Mouse (Mus musculus): ENCODE data around the gene 6030408B16Rik. TPM values are rescaled to one million over a fixed set of nuclear protein-coding genes. Genes with fewer than 3 reads are reported as not detected.
A peak's percentile ranks its signal among the peaks of the same experiment; 100 is the strongest.

Gene 6030408B16Rik
- polyA plus RNA-seq, 1 experiment from 2014 or later = 0.17 TPM

- no peaks in the 10 kb centered on the region for H3K9me3 ChIP-seq (replicated peaks)
- no peak overlapping the region for H3K9ac ChIP-seq
- ATAC-seq = no peak
- peaks cover 35% of the 10 kb centered on the region for H3K27me3 ChIP-seq (replicated peaks)
- peaks cover 4% of the 10 kb centered on the region; the same call in 1 of the 2 replicates for H3K36me3 ChIP-seq
- no peak overlapping the region for H3K27ac ChIP-seq
- H3K4me1 ChIP-seq = peaks cover 11% of the 10 kb centered on the region
- H3K4me2 ChIP-seq = no peak overlapping the region
- no peak overlapping the region for H3K4me3 ChIP-seq
- 58% methylated on average over 3 of the region's 3 CpGs for whole genome bisulfite sequencing (ENCODE audit: insufficient replicate concordance)
These were observed 21.9 kb upstream of the 6030408B16Rik start for GRCm38 (mm10) chr15:101271107-101271506.

GRCm38 (mm10) chr15:101271513-101271912 is 21.5 kb upstream of the 6030408B16Rik start:
- Histone ChIP-seq H3K4me3 (no peak overlapping the region), H3K4me2 (no peak overlapping the region), H3K27me3 (replicated peaks) (peaks cover 31% of the 10 kb centered on the region), H3K27ac (no peak overlapping the region), H3K9me3 (replicated peaks) (no peaks in the 10 kb centered on the region), H3K9ac (no peak overlapping the region), H3K36me3 (peaks cover 4% of the 10 kb centered on the region; the same call in 1 of the 2 replicates), H3K4me1 (peaks cover 7% of the 10 kb centered on the region)
- WGBS (ENCODE audit: insufficient replicate concordance) = 81% methylated on average over 15 of the region's 15 CpGs
- ATAC-seq = no peak

DNA sequence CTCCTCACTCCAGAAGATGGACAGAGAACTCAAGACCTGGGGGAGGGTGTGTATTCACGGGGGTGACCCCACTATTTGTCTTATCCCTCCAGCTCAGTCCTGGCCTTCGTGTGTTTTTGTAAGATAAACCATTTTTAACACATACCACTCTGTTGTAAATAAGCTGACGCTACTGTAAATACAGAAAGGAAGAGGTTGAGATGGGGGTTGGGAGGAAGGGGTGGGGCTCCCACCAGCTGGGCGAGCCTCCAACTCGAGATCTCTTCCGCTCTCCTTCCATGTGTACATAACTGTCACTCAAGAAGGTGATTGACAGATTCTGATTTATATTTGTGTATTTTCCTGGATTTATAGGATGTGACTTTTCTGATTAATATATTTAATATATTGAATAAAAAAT is 18.6 kb upstream of the 6030408B16Rik start:
- no peak overlapping the region for H3K4me2 ChIP-seq
- H3K36me3 ChIP-seq = peaks cover 4% of the 10 kb centered on the region; the same call in 1 of the 2 replicates
- 34% methylated on average over 6 of the region's 6 CpGs for WGBS (ENCODE audit: insufficient replicate concordance)

GRCm38 (mm10) chr15:101277351-101277899 is 15.6 kb upstream of the 6030408B16Rik start:
- Histone ChIP-seq H3K27me3 (replicated peaks) (no peaks in the 10 kb centered on the region), H3K4me3 (no peak overlapping the region), H3K9me3 (replicated peaks) (no peaks in the 10 kb centered on the region), H3K9ac (no peak overlapping the region), H3K4me1 (no peaks in the 10 kb centered on the region), H3K4me2 (no peak overlapping the region), H3K36me3 (no peaks in the 10 kb centered on the region), H3K27ac (no peak overlapping the region)
- ATAC-seq = no peak
- WGBS (ENCODE audit: insufficient replicate concordance) = 71% methylated on average over 11 of the region's 11 CpGs

More for the DNA sequence above, 18.6 kb upstream of the 6030408B16Rik start:
- H3K27me3 ChIP-seq (replicated peaks) = peaks cover 3% of the 10 kb centered on the region
- no peak overlapping the region for H3K27ac ChIP-seq
- H3K4me1 ChIP-seq = no peaks in the 10 kb centered on the region
- H3K4me3 ChIP-seq = no peak overlapping the region
- no peak overlapping the region for H3K9ac ChIP-seq
- ATAC-seq = no peak
- no peaks in the 10 kb centered on the region for H3K9me3 ChIP-seq (replicated peaks)

GRCm38 (mm10) chr15:101278589-101278988 is 14.4 kb upstream of the 6030408B16Rik start:
- WGBS (ENCODE audit: insufficient replicate concordance) = 47% methylated on average over 5 of the region's 5 CpGs
- H3K4me3 ChIP-seq = no peak overlapping the region

DNA sequence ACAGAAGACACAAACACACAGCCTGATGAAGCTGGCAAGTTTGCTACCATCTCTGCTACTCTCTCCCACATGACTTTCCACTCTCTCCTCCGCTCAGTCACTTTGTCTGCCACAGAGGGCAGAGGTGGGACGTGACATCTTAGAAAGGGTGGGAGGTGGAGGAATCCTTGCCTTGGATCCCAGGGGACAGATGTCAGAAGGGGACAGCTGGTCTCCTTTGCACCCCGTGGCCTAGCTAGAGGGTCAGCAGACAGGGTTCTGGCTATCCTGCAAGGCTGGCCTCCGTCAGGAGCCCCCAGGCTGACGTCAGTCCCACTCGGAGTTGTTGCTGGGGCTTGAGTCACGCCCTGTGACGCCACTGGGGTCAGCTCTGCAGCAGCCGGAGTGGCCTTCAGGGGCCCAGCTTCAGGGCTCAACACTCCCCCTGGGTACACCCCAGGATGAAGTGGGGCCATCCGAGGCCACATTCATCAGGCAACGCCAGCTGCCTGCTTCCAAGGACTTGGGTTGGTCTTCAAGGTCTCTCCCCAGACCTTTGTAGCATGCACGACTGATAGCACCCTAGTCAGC is 13.5 kb upstream of the 6030408B16Rik start:
- Histone ChIP-seq H3K4me3 (no peak overlapping the region), H3K4me2 (no peak overlapping the region), H3K36me3 (no peaks in the 10 kb centered on the region), H3K27ac (no peak overlapping the region), H3K27me3 (replicated peaks) (no peaks in the 10 kb centered on the region), H3K4me1 (peaks cover 11% of the 10 kb centered on the region; the same call in 1 of the 2 replicates), H3K9ac (no peak overlapping the region), H3K9me3 (replicated peaks) (no peaks in the 10 kb centered on the region)
- no peak for ATAC-seq
- WGBS (ENCODE audit: insufficient replicate concordance) = 57% methylated on average over 12 of the region's 12 CpGs

More at GRCm38 (mm10) chr15:101278589-101278988, 14.4 kb upstream of the 6030408B16Rik start:
- no peak for ATAC-seq
- Histone ChIP-seq H3K9me3 (replicated peaks) (no peaks in the 10 kb centered on the region), H3K36me3 (no peaks in the 10 kb centered on the region), H3K27ac (no peak overlapping the region), H3K9ac (no peak overlapping the region), H3K27me3 (replicated peaks) (no peaks in the 10 kb centered on the region), H3K4me2 (no peak overlapping the region), H3K4me1 (peaks cover 8% of the 10 kb centered on the region; the same call in 1 of the 2 replicates)

GRCm38 (mm10) chr15:101282471-101282870 is 10.5 kb upstream of the 6030408B16Rik start:
- ATAC-seq = no peak
- Histone ChIP-seq H3K4me2 (no peak overlapping the region), H3K4me1 (peaks cover 31% of the 10 kb centered on the region), H3K36me3 (peaks cover 14% of the 10 kb centered on the region), H3K9me3 (replicated peaks) (no peaks in the 10 kb centered on the region), H3K27ac (no peak overlapping the region), H3K9ac (no peak overlapping the region), H3K4me3 (no peak overlapping the region), H3K27me3 (replicated peaks) (no peaks in the 10 kb centered on the region)
- WGBS (ENCODE audit: insufficient replicate concordance) = 51% methylated on average over 5 of the region's 5 CpGs

GRCm38 (mm10) chr15:101283183-101283910 is 9.7 kb upstream of the 6030408B16Rik start:
- peak overlapping the region; percentile 34; the same call in 1 of the 2 replicates for H3K27ac ChIP-seq
- 2% methylated on average over 26 of the region's 26 CpGs for WGBS (ENCODE audit: insufficient replicate concordance)
- peak; percentile 25; the same call in 1 of the 2 replicates for ATAC-seq
- peaks cover 22% of the 10 kb centered on the region for H3K36me3 ChIP-seq
- peak overlapping the region; percentile 89 for H3K9ac ChIP-seq
- no peaks in the 10 kb centered on the region for H3K27me3 ChIP-seq (replicated peaks)
- peaks cover 31% of the 10 kb centered on the region for H3K4me1 ChIP-seq
- H3K4me2 ChIP-seq = peak overlapping the region; percentile 89
- H3K9me3 ChIP-seq (replicated peaks) = no peaks in the 10 kb centered on the region
- H3K4me3 ChIP-seq = peak overlapping the region; percentile 93

DNA sequence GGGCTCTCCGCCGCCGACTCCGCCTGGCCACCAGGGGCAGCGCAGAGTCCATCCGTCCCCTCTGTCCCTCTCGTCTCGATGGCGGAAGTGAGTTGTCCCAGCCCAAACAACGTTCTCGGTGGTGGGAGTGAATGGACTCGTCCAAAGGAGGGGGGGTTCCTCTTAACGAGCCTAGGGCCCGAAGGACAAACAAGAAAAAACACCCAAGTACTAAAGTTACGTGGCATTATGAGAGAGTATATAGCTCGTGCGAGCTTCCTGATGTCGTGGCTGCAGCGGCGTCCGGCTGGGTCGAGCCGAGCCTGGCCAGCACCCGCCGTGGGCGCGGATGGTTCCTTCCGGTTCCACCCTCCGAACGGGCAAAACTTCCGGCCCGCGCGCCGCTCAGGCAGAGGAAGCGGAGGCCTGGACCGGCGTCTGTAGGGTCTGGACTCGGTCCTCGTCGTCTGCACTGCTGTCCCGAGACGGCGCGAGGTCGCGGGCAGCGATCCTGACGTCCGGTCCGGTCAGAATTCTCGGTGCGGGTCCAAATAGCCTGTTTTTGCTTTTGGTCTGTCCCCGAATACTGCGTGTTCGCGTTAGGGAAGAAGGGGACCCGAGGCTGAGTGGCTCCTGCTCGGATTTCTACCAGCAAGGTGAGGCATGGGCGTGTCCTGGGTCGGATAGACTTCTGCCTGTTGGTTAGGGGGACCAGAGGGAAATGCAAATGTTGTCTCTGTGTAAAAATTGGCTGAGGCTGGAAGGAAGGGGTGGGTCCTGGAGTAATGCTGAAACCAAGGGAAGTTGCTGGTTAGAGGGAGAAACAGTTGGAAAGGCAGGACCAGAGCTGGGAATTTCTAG is 8.9 kb upstream of the 6030408B16Rik start, which contains the start of gene Atg101:
TSS of gene Atg101 (plus strand) at position 362 of the 840 bp plus-strand sequence.
- Histone ChIP-seq H3K4me3 (peak within 1 kb of the TSS; percentile 93), H3K9me3 (replicated peaks) (no peaks in the 10 kb centered on the region), H3K27me3 (replicated peaks) (no peaks in the 10 kb centered on the region), H3K27ac (peak within 1 kb of the TSS; percentile 75), H3K4me2 (peak within 1 kb of the TSS; percentile 89), H3K36me3 (peaks cover 30% of the 10 kb centered on the region), H3K9ac (peak within 1 kb of the TSS; percentile 89), H3K4me1 (peaks cover 31% of the 10 kb centered on the region)
- WGBS (ENCODE audit: insufficient replicate concordance) = under 1% methylated on average over 61 of the region's 61 CpGs
- ATAC-seq = peak; percentile 92

DNA sequence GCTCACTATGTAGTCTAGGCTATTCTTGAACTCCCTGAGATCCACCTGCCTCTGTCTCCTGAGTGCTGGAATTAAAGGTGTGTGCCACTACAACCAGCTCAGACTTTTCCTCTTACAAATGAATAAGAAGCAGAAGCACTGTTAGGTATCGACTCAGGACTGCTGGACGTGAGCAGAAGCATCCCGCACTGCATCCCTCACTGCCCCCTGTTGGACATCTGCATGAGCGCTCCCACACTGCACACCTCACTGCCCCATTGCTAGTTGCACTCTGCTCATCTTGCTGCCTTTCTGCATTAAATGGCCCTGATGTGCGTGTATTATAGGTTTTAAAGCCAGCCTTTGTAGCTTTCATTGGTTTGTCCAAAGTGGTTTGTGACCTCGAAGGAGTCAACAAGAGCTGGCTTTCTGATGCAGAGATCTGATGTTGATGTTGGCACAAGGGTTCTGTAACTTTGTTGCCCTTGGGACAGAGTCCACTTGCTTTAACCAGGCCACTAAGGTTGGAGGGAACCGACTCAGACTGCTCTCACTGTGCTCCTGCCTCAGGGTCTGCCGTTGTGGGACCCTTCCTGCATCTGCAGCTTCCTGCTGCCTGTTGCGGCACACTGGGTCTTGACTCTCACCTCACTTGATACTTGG is 6.8 kb upstream of the 6030408B16Rik start:
- peaks cover 51% of the 10 kb centered on the region for H3K36me3 ChIP-seq

GRCm38 (mm10) chr15:101287361-101287760 is 5.7 kb upstream of the 6030408B16Rik start:
- Histone ChIP-seq H3K4me3 (no peak overlapping the region), H3K9ac (no peak overlapping the region), H3K36me3 (peaks cover 62% of the 10 kb centered on the region), H3K4me1 (peaks cover 31% of the 10 kb centered on the region), H3K4me2 (no peak overlapping the region), H3K27me3 (replicated peaks) (no peaks in the 10 kb centered on the region), H3K27ac (no peak overlapping the region), H3K9me3 (replicated peaks) (no peaks in the 10 kb centered on the region)
- no peak for ATAC-seq
- 88% methylated on average over 6 of the region's 6 CpGs for WGBS (ENCODE audit: insufficient replicate concordance)

More for the DNA sequence above, 6.8 kb upstream of the 6030408B16Rik start:
- Histone ChIP-seq H3K4me3 (no peak overlapping the region), H3K4me2 (no peak overlapping the region), H3K27me3 (replicated peaks) (no peaks in the 10 kb centered on the region), H3K27ac (no peak overlapping the region), H3K4me1 (peaks cover 31% of the 10 kb centered on the region), H3K9me3 (replicated peaks) (no peaks in the 10 kb centered on the region), H3K9ac (no peak overlapping the region)
- no peak for ATAC-seq
- WGBS (ENCODE audit: insufficient replicate concordance) = 67% methylated on average over 9 of the region's 9 CpGs

Measured in liver, embryonic 12.5 days (tissue).